Mouse (Mus musculus) erythroblast, embryonic 14.5 days (primary cell): ENCODE results near the gene Tmem116.

Experiments
- GATA1 ChIP-seq: IDR thresholded peaks from 2 replicates; pipeline ENCODE4 v1.6.1; 2012; ENCODE audit warnings: low read length, inconsistent platforms, mixed read lengths
- TAL1 ChIP-seq: IDR thresholded peaks from 3 replicates; pipeline ENCODE4 v1.6.1; 2012; ENCODE audit warnings: low read length, inconsistent platforms, mixed read lengths

DNA sequence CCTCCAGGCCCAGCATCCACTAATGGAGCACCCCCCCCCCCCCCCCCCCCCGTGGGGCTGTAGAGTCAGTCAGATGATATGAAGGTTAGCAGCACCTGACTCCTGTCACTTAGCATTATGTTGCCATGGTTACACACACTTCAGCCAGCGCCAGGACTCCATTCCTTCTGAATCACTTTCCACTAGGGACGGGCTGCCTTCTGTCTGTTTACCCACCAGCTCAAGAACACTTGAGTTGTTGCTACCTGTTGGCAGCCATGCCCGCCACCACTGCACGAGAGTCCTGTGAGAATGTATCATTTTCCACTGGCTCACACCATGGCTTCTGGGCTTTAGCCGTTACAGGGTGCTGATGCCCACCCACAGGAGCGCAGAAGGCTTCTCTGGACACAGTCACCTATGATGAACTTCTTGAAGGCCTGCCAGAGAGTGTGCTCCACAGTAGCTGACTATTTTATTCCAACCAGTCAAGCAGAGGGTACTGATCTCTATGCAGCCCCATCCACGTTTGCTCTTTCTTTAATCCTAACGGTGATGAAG is 118.3 kb downstream of the Tmem116 start:
- TF ChIP-seq GATA1: no peak
- TF ChIP-seq TAL1: no peak
